In genomic region chr9:51161771-51162388, GRCm38 (mm10) we compare ENCODE assay signal across 9 mouse cellular contexts. TPM values are rescaled to one million over a fixed set of nuclear protein-coding genes. Genes with fewer than 3 reads are reported as not detected.
A peak's percentile ranks its signal among the peaks of the same experiment; 100 is the strongest.
DNase-seq lines count a peak whose midpoint lies in the region; ATAC-seq and TF ChIP-seq lines count a peak whose summit lies in the region.
"Had no signal": no experiment of that assay in that cellular context is flagged by ENCODE, and none has a peak within 500 bp of the region (broad histone marks: within the 10 kb centered on the region; RNA-seq: fewer than 3 reads in every experiment).

No protein-coding gene starts in this region.

- no peak overlapping the region for H3K4me3 ChIP-seq in forebrain, embryonic 11.5 days (ENCODE audit: low read depth, low read length)
- H3K4me3 ChIP-seq in lung, postnatal 0 days (ENCODE audit: low read depth, low read length), result no peak overlapping the region
- H3K4me3 ChIP-seq: limb, embryonic 15.5 days had no signal

- TF ChIP-seq EP300 in lung, postnatal 0 days (IDR thresholded peaks at IDR 0.05), result no peak

- H3K27ac ChIP-seq in forebrain, embryonic 11.5 days (ENCODE audit: low read depth, low read length), result no peak overlapping the region
- H3K27ac ChIP-seq in lung, postnatal 0 days (ENCODE audit: low read length), result no peak overlapping the region
- H3K27ac ChIP-seq: limb, embryonic 15.5 days had no signal

- no peak overlapping the region for H3K4me2 ChIP-seq in forebrain, embryonic 11.5 days (ENCODE audit: low read depth, low read length, severe bottlenecking)
- no peak overlapping the region for H3K4me2 ChIP-seq in lung, postnatal 0 days (replicated peaks; ENCODE audit: low read depth, low read length)
- H3K4me2 ChIP-seq: limb, embryonic 15.5 days had no signal

- H3K4me1 ChIP-seq in forebrain, embryonic 11.5 days (replicated peaks; ENCODE audit: control insufficient read depth, insufficient read depth, low read length), result no peaks in the 10 kb centered on the region
- H3K4me1 ChIP-seq in lung, postnatal 0 days (ENCODE audit: insufficient read depth, low read depth, low read length), result no peaks in the 10 kb centered on the region
- H3K4me1 ChIP-seq: limb, embryonic 15.5 days had no signal

- no peaks in the 10 kb centered on the region for H3K36me3 ChIP-seq in forebrain, embryonic 11.5 days (ENCODE audit: control insufficient read depth, insufficient read depth, low read length)
- H3K36me3 ChIP-seq in lung, postnatal 0 days (ENCODE audit: insufficient read depth, low read length), result no peaks in the 10 kb centered on the region
- H3K36me3 ChIP-seq: limb, embryonic 15.5 days had no signal

- TF ChIP-seq POLR2A in brain, embryonic 14.5 days (IDR thresholded peaks at IDR 0.05; ENCODE audit: borderline replicate concordance, extremely low read depth, insufficient read depth, insufficient read length, poor library complexity, severe bottlenecking), result no peak

- H3K9ac ChIP-seq in forebrain, embryonic 11.5 days (ENCODE audit: low read length), result no peak overlapping the region
- no peak overlapping the region for H3K9ac ChIP-seq in lung, postnatal 0 days (replicated peaks; ENCODE audit: low read depth)
- H3K9ac ChIP-seq: limb, embryonic 15.5 days had no signal

- peak; percentile 63 for ATAC-seq in forebrain, embryonic 11.5 days (replicated peaks; ENCODE audit: low FRiP score)
- peak; percentile 61 to 72; a peak in 2 of 4 replicates for ATAC-seq in hematopoietic stem cell, adult 5-6 weeks (replicated peaks in 1 of 2; ENCODE audit: insufficient read depth in 1 of 2, low FRiP score in 2 of 2, low TSS enrichment in 1 of 2, low read depth in 1 of 2, poor library complexity in 2 of 2, severe bottlenecking in 2 of 2)
- ATAC-seq in lung, postnatal 0 days, result peak; percentile 77

- peak; percentile 71 for DNase-seq in ES-CJ7 (ENCODE audit: low read depth, low spot score)
- DNase-seq in brain, embryonic 14.5 days (ENCODE audit: low read depth), result peak; percentile 89
- DNase-seq in forebrain, embryonic 11.5 days (ENCODE audit: low spot score), result peak; percentile 83
- peak; percentile 61 to 81 for DNase-seq in layer of hippocampus, adult 8-10 months (ENCODE audit: low spot score in 2 of 2)
- peak; percentile 89 for DNase-seq in lung, postnatal 0 days (ENCODE audit: low spot score)
- peak; percentile 47 for DNase-seq in retina, adult 2 months (ENCODE audit: low read depth, low spot score)
- peak; percentile 68 to 85 for DNase-seq in thymus, postnatal 10 days (ENCODE audit: low spot score in 2 of 2)

- no peaks in the 10 kb centered on the region for H3K9me3 ChIP-seq in forebrain, embryonic 11.5 days (ENCODE audit: control insufficient read depth, low read length)
- no peaks in the 10 kb centered on the region for H3K9me3 ChIP-seq in lung, postnatal 0 days (ENCODE audit: low read length)
- H3K9me3 ChIP-seq: limb, embryonic 15.5 days had no signal

- peak; percentile 97 for TF ChIP-seq CTCF in brain, embryonic 14.5 days (IDR thresholded peaks at IDR 0.05; ENCODE audit: borderline replicate concordance, extremely low read depth, insufficient read depth, insufficient read length)
- TF ChIP-seq CTCF in lung, postnatal 0 days (IDR thresholded peaks at IDR 0.05), result peak; percentile 98

- no peaks in the 10 kb centered on the region for H3K27me3 ChIP-seq in forebrain, embryonic 11.5 days (ENCODE audit: control insufficient read depth, insufficient read depth, low read length)
- H3K27me3 ChIP-seq in lung, postnatal 0 days (replicated peaks; ENCODE audit: insufficient read depth, low read length), result no peaks in the 10 kb centered on the region

- 29% methylated on average over 4 of the region's 4 CpGs for WGBS in forebrain, embryonic 11.5 days
- WGBS in lung, postnatal 0 days, result 22% methylated on average over 4 of the region's 4 CpGs

RNA-seq across cellular contexts. Expression of gene Gm32742, which starts 3.4 kb away (rescaled TPM):
- polyA plus RNA-seq in brain, embryonic 14.5 days (2012; rRNA removed), result 0.01 and 0.04 TPM in 2 replicates
- polyA plus RNA-seq in forebrain, embryonic 11.5 days (2014; fragmentation: Nextera tagmentation; extraction: Ambion mirVana), result not detected in 2 replicates
- 0.19 and 0.25 TPM in 2 replicates for total RNA-seq in hematopoietic stem cell, adult 5-6 weeks (2017)
- under 1 TPM in 1 of 4 experiments, not detected in 3; 0.10 TPM for total RNA-seq in layer of hippocampus, adult 8-10 months (2022)
- 0.11 TPM in 2 replicates for polyA plus RNA-seq in lung, postnatal 0 days (2015; fragmentation: Nextera tagmentation; extraction: Ambion mirVana)
- polyA plus RNA-seq: limb, embryonic 15.5 days had no signal

RNA-seq across cellular contexts. Expression of gene Pou2af1, which starts 51.6 kb away (rescaled TPM):
- 0.13 and 0.18 TPM in 2 replicates for polyA plus RNA-seq in brain, embryonic 14.5 days (2012; rRNA removed)
- polyA plus RNA-seq in forebrain, embryonic 11.5 days (2014; fragmentation: Nextera tagmentation; extraction: Ambion mirVana), result not detected in 2 replicates
- total RNA-seq in hematopoietic stem cell, adult 5-6 weeks (2017), result 0.45 and 0.81 TPM in 2 replicates
- total RNA-seq in layer of hippocampus, adult 8-10 months (2022), result not detected
- 0.29 and 0.45 TPM in 2 replicates for polyA plus RNA-seq in lung, postnatal 0 days (2015; fragmentation: Nextera tagmentation; extraction: Ambion mirVana)
